Mouse (Mus musculus) ES-CJ7 (cell line): Measurements from ENCODE around the gene Anks1.

Source experiments
- DNase-seq: peaks from one replicate; pipeline ENCODE4 v3.0.0; 2011; ENCODE audit warnings: low read depth, low spot score

The Anks1 gene

GRCm38 (mm10) chr17:27908888-27909621, at the start of gene Anks1:
TSS of gene Anks1 (plus strand) at chr17:27909306.
- DNase-seq = peak; percentile 88

- no peak for DNase-seq
Measured at GRCm38 (mm10) chr17:27865461-27865860, 43.6 kb upstream of the Anks1 start.

- DNase-seq = no peak
Measured at GRCm38 (mm10) chr17:27866737-27867136, 42.4 kb upstream of the Anks1 start.

- no peak for DNase-seq
Measured at GRCm38 (mm10) chr17:27871851-27872250, 37.3 kb upstream of the Anks1 start.

GRCm38 (mm10) chr17:27873583-27873982, 35.5 kb upstream of the Anks1 start:
- DNase-seq = no peak

- no peak for DNase-seq
Measured at GRCm38 (mm10) chr17:27874510-27874909, 34.6 kb upstream of the Anks1 start.

GRCm38 (mm10) chr17:27881518-27881917, 27.6 kb upstream of the Anks1 start:
- DNase-seq = peak; percentile 47

- DNase-seq = no peak
Measured at GRCm38 (mm10) chr17:27883129-27883528, 26.0 kb upstream of the Anks1 start.

- DNase-seq = no peak
Measured at GRCm38 (mm10) chr17:27883994-27884393, 25.1 kb upstream of the Anks1 start.

GRCm38 (mm10) chr17:27886499-27887210, 22.5 kb upstream of the Anks1 start:
- no peak for DNase-seq

- peak; percentile 95 for DNase-seq
Measured at GRCm38 (mm10) chr17:27907512-27908205, 1.4 kb upstream of the Anks1 start.

- no peak for DNase-seq
Measured at GRCm38 (mm10) chr17:27908206-27908887, 759 bp upstream of the Anks1 start.

GRCm38 (mm10) chr17:27909622-27910500, 755 bp downstream of the Anks1 start, which contains the start of gene Taf11:
TSS of gene Taf11 (minus strand) at chr17:27909844.
- DNase-seq = peak; percentile 29

GRCm38 (mm10) chr17:27911371-27911770, 2.3 kb downstream of the Anks1 start:
- DNase-seq = no peak

GRCm38 (mm10) chr17:27914742-27915141, 5.6 kb downstream of the Anks1 start:
- no peak for DNase-seq

- no peak for DNase-seq
Measured at GRCm38 (mm10) chr17:27916366-27916765, 7.3 kb downstream of the Anks1 start.

GRCm38 (mm10) chr17:27920676-27921075, 11.6 kb downstream of the Anks1 start:
- no peak for DNase-seq

- DNase-seq = no peak
Measured at GRCm38 (mm10) chr17:27922174-27922712, 13.1 kb downstream of the Anks1 start.

- no peak for DNase-seq
Measured at GRCm38 (mm10) chr17:27925054-27925453, 15.9 kb downstream of the Anks1 start.

- no peak for DNase-seq
Measured at GRCm38 (mm10) chr17:27925504-27925903, 16.4 kb downstream of the Anks1 start.
